Mouse (Mus musculus) heart, postnatal 0 days (tissue): Measurements from ENCODE around the gene Cdc45. TPM values are rescaled to one million over a fixed set of nuclear protein-coding genes. Genes with fewer than 3 reads are reported as not detected.

ENCODE experiments used
- ATAC-seq: fragments of 200-750 bp; cut with Nextera tagmentation; 2 replicates; pipeline ENCODE4 v1.8.0; 2017; ENCODE audit warnings: low read depth, moderate number of reproducible peaks, moderate library complexity; ENCODE audit not compliant: insufficient read depth
- DNase-seq: peaks from one replicate; pipeline ENCODE4 v3.0.0-alpha.2; 2016; ENCODE audit warnings: low spot score
- H3K27ac ChIP-seq: fragments of 300-500 bp; sonication (generic); 2 replicates; pipeline ENCODE4 v1.5.1; 2014; ENCODE audit warnings: low read depth, mild to moderate bottlenecking
- H3K27me3 ChIP-seq: fragments of 300-500 bp; sonication (generic); 2 replicates; pipeline ENCODE4 v1.6.1; 2014; ENCODE audit warnings: low read length, mixed read lengths; ENCODE audit not compliant: control insufficient read depth, insufficient read depth
- H3K36me3 ChIP-seq: fragments of 300-500 bp; sonication (generic); replicated peaks from 2 replicates; pipeline ENCODE4 v1.6.1; 2014; ENCODE audit warnings: low read length, mixed read lengths; ENCODE audit not compliant: control insufficient read depth, insufficient read depth
- H3K4me1 ChIP-seq: fragments of 300-500 bp; sonication (generic); 2 replicates; pipeline ENCODE4 v1.6.1; 2014; ENCODE audit warnings: antibody characterized with exemption; ENCODE audit not compliant: control insufficient read depth, insufficient read depth
- H3K4me2 ChIP-seq: fragments of 300-500 bp; sonication (generic); 2 replicates; pipeline ENCODE4 v1.6.1; 2014; ENCODE audit warnings: low read depth, mild to moderate bottlenecking, low read length, moderate library complexity
- H3K4me3 ChIP-seq: fragments of 300-500 bp; sonication (generic); 2 replicates; pipeline ENCODE4 v1.5.1; 2014; ENCODE audit warnings: low read depth, low read length
- H3K9ac ChIP-seq: fragments of 300-500 bp; sonication (generic); replicated peaks from 2 replicates; pipeline ENCODE4 v1.6.1; 2014; ENCODE audit warnings: low read depth, low read length, mixed read lengths
- H3K9me3 ChIP-seq: fragments of 300-500 bp; sonication (generic); replicated peaks from 2 replicates; pipeline ENCODE4 v1.6.1; 2016; ENCODE audit warnings: low read length; ENCODE audit not compliant: control insufficient read depth
- CTCF ChIP-seq: IDR thresholded peaks from 2 replicates; pipeline ENCODE4 v1.5.1; 2016; ENCODE audit warnings: antibody characterized with exemption, control low read depth, low read depth
- EP300 ChIP-seq: IDR thresholded peaks from 2 replicates; pipeline ENCODE4 v1.6.1; 2016; ENCODE audit warnings: antibody characterized with exemption, low read depth
- WGBS: fragments of 180-500 bp; shearing (Covaris S2); extraction: QIAGEN DNeasy Blood & Tissue Kit; methylation state at CpG from one replicate; pipeline ENCODE4 v1.1.7; 2014; 5-methylcytosine and 5-hydroxymethylcytosine counted together
- polyA plus RNA-seq: library from polyadenylated mRNA; unstranded; fragments of >200 nt; fragmentation: Nextera tagmentation; extraction: Ambion mirVana; gene quantifications from 2 replicates; pipeline ENCODE4 v1.2.1, GENCODE M21; 2015
- total RNA-seq: library from RNA; depleted of rRNA; stranded (reverse); fragments of >200 nt; gene quantifications from 2 replicates; pipeline ENCODE4 v1.2.3, GENCODE M21; 2014; ENCODE audit warnings: low replicate concordance; rRNA removed

The Cdc45 gene
- total and polyA plus RNA-seq, 2 experiments from 2014 or later = 10.3 to 16.3 TPM

GRCm38 (mm10) chr16:18746268-18747122 lies 65.3 kb downstream of the Cdc45 start:
- H3K27me3 ChIP-seq = no peaks in the 10 kb centered on the region
- H3K9me3 ChIP-seq = no peaks in the 10 kb centered on the region
- WGBS = 63% methylated on average over 20 of the region's 20 CpGs
- H3K4me3 ChIP-seq = no peak overlapping the region
- H3K9ac ChIP-seq = no peak overlapping the region
- H3K4me1 ChIP-seq = no peaks in the 10 kb centered on the region
- peak overlapping the region; percentile 56 for H3K27ac ChIP-seq
- TF ChIP-seq EP300 = peak; percentile 84
- no peak for TF ChIP-seq CTCF
- no peak overlapping the region for H3K4me2 ChIP-seq
- no peak for DNase-seq
- ATAC-seq = peak; percentile 39
- H3K36me3 ChIP-seq = no peaks in the 10 kb centered on the region

GRCm38 (mm10) chr16:18738303-18738702 lies 73.5 kb downstream of the Cdc45 start:
- TF ChIP-seq CTCF (no peak), EP300 (no peak)
- no peak for DNase-seq
- H3K9me3 ChIP-seq = no peaks in the 10 kb centered on the region
- no peaks in the 10 kb centered on the region for H3K27me3 ChIP-seq
- H3K4me1 ChIP-seq = no peaks in the 10 kb centered on the region
- H3K4me3 ChIP-seq = no peak overlapping the region
- H3K9ac ChIP-seq = no peak overlapping the region
- ATAC-seq = no peak
- no peaks in the 10 kb centered on the region for H3K36me3 ChIP-seq
- H3K4me2 ChIP-seq = no peak overlapping the region
- H3K27ac ChIP-seq = no peak overlapping the region

DNA sequence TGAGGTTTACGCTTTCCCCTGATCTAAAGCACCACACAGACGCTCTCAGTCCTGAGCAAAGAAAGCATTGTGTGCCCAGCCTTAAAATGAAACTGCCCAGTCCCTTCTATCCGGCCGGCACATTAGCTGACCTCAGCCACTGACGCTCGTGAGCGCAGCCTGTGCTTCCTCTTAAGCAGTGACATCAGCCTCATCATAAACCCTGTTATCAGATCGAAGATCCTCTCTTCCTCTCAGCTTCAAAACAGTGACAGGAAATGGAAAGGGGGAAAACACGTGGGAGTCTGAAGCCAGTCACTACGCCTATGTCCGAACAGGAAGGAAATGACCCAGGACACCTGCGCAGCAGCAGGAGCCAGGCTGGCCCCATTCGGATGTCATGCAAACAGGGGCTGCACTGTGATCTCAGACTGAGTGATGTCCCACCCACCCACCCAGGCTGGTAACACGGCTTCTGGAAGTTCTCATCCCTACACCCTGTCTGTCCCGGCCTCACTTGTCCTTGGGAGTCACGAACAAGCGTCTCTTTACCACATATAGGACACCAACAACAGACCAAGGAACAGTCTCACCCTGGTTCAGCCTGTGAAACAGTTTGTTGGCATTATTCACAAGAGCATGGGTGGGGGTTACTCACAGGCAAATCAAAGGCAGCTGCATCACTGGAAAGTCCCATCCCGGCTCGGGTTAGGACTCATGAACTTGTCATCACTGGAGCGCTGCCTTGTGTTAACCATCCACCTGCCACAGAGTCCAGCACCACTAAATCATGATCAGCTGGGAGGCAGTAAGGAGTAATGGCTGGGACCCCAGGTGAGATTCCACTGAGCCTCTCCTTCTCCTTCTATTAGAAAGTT lies 78.5 kb downstream of the Cdc45 start:
- 0 out of 2 replicates have a peak, but pooled peaks cover 2% of the 10 kb centered on the region for H3K27me3 ChIP-seq
- no peak for TF ChIP-seq CTCF
- TF ChIP-seq EP300 = peak; percentile 93
- DNase-seq (peak; percentile 37), ATAC-seq (peak; percentile 84)
- H3K36me3 ChIP-seq = no peaks in the 10 kb centered on the region
- H3K4me3 ChIP-seq = peak overlapping the region; percentile 2; the same call in 1 of the 2 replicates
- H3K9ac ChIP-seq = no peak overlapping the region
- no peaks in the 10 kb centered on the region for H3K4me1 ChIP-seq
- WGBS = 33% methylated on average over 20 of the region's 20 CpGs
- no peaks in the 10 kb centered on the region for H3K9me3 ChIP-seq
- peak overlapping the region; percentile 11; the same call in 1 of the 2 replicates for H3K4me2 ChIP-seq
- peak overlapping the region; percentile 48 for H3K27ac ChIP-seq

- no peak for DNase-seq
- Histone ChIP-seq H3K4me1 (no peaks in the 10 kb centered on the region), H3K9ac (no peak overlapping the region), H3K9me3 (no peaks in the 10 kb centered on the region), H3K4me2 (no peak overlapping the region), H3K4me3 (no peak overlapping the region), H3K36me3 (no peaks in the 10 kb centered on the region), H3K27ac (no peak overlapping the region), H3K27me3 (0 out of 2 replicates have a peak, but pooled peaks cover 2% of the 10 kb centered on the region)
- 56% methylated on average over 3 of the region's 3 CpGs for WGBS
- TF ChIP-seq CTCF (no peak), EP300 (no peak)
- ATAC-seq = no peak
These were observed 81.1 kb downstream of the Cdc45 start for GRCm38 (mm10) chr16:18730640-18731039.

Other genes starting within 250 kb of the Cdc45 start
- 2.1 TPM in 1 of 2 replicates, not detected in the other for gene Tbx1, start 221.3 kb downstream of the Cdc45 start, total RNA-seq
- gene Tbx1, start 221.3 kb downstream of the Cdc45 start, polyA plus RNA-seq = 0.11 and 0.14 TPM in 2 replicates
- 2.1 and 5.4 TPM in 2 replicates for gene Gp1bb, start 189.6 kb downstream of the Cdc45 start, total RNA-seq
- gene Gp1bb, start 189.6 kb downstream of the Cdc45 start, polyA plus RNA-seq = 3.0 TPM in 2 replicates
- gene Gm49601, start 185.6 kb downstream of the Cdc45 start, total RNA-seq = not detected in 2 replicates
- 0.32 and 0.34 TPM in 2 replicates for gene Gm49601, start 185.6 kb downstream of the Cdc45 start, polyA plus RNA-seq
- 8.7 and 12.3 TPM in 2 replicates for gene Sept5, start 182.0 kb downstream of the Cdc45 start, total RNA-seq
- gene Sept5, start 182.0 kb downstream of the Cdc45 start, polyA plus RNA-seq = 3.8 and 5.5 TPM in 2 replicates
- gene Cldn5, start 35.1 kb downstream of the Cdc45 start, total RNA-seq = 89.6 and 108 TPM in 2 replicates
- 44.8 and 54.2 TPM in 2 replicates for gene Cldn5, start 35.1 kb downstream of the Cdc45 start, polyA plus RNA-seq
- gene Ufd1, start 208 bp downstream of the Cdc45 start, total RNA-seq = 31.5 and 62.7 TPM in 2 replicates
- 70.2 and 74.4 TPM in 2 replicates for gene Ufd1, start 208 bp downstream of the Cdc45 start, polyA plus RNA-seq
- gene 2510002D24Rik, start 24.6 kb upstream of the Cdc45 start, total RNA-seq = 34.7 and 45.6 TPM in 2 replicates
- 30.6 and 32.9 TPM in 2 replicates for gene 2510002D24Rik, start 24.6 kb upstream of the Cdc45 start, polyA plus RNA-seq
- gene Gm28539, start 24.6 kb upstream of the Cdc45 start, total RNA-seq = 2.1 and 13.1 TPM in 2 replicates
- not detected in 2 replicates for gene Gm28539, start 24.6 kb upstream of the Cdc45 start, polyA plus RNA-seq
- 10.1 and 24.9 TPM in 2 replicates for gene Mrpl40, start 64.9 kb upstream of the Cdc45 start, total RNA-seq
- gene Mrpl40, start 64.9 kb upstream of the Cdc45 start, polyA plus RNA-seq = 83.7 and 87.1 TPM in 2 replicates
- gene Hira, start 65.0 kb upstream of the Cdc45 start, total RNA-seq = 19.0 and 21.8 TPM in 2 replicates
- 5.2 and 6.7 TPM in 2 replicates for gene Hira, start 65.0 kb upstream of the Cdc45 start, polyA plus RNA-seq